Mouse (Mus musculus) cerebellum, adult 9-11 months (tissue): Measurements from ENCODE around the gene Sall4.
"Not testable (repeated sequence)": the region's sequence is repeated elsewhere in the genome, so short reads cannot be mapped to it uniquely, and the experiment has no call there.

ENCODE experiments used
- DNase-seq: peaks from one replicate; pipeline ENCODE4 v3.0.0; 2022

Sall4 gene

GRCm38 (mm10) chr2:168767582-168767981, at the start of gene Sall4:
TSS of gene Sall4 (minus strand) at chr2:168767943.
- DNase-seq, result no peak

DNA sequence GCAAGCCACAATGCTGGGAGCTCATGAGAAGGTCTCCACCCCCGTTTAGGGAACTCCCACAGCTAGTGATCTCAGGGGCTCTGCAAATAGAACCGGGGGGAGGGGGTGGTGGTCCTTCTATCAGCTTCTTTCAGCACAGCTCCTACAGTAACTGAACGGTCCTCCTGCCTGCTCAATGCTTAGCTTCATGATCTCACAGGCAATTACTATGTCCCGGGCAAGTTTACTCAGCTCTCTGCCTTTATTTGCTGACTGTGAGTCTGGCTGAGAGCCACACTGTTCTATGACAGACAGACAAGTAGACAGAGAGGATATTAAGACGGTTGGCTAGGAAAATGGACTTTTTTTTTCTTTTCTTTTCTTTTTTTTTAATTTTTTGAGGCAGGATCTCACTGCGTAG, 45.5 kb upstream of the Sall4 start:
- DNase-seq, result no peak

DNA sequence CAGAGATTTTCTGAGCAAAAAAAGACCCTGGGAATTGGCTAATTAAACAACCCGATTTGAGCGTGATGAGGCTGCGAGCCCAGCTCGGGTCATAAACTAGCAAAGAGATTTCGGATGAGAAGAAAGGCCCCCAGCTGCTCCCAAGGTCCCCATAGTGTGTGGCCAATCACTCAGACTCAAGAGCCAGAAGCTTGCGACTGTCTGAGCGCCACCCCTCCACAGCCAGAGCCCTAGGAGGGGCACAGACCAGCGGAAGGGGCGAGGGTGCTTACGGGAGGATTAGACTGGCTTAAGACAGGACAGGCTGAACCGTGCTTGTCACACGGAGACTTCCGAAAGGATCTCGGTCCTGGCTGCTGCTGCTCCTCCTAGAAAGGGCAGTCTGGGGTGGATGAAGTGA, 42.2 kb upstream of the Sall4 start:
- DNase-seq, result no peak

- DNase-seq, result no peak
Measured at GRCm38 (mm10) chr2:168807681-168808080, 39.9 kb upstream of the Sall4 start.

DNA sequence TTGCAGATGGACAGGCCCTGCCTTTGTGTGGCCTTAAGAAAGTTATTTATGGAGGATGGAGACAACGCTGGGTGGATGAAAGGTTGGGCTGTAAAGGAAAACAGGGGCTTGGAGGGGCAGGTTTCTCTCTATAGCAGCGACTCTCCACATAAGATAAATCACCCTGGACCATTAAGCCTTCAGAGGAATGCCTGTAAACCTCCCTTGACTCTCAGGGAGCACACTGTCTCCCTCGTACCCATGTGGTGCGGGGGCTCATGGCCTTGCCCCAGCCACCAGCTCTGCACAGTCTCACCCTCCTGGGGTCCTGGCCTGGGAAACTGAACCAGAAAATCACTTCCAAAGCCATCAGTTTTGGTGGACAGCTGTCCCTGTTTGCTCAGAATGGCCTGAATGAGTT, 36.1 kb upstream of the Sall4 start:
- DNase-seq, result no peak

DNA sequence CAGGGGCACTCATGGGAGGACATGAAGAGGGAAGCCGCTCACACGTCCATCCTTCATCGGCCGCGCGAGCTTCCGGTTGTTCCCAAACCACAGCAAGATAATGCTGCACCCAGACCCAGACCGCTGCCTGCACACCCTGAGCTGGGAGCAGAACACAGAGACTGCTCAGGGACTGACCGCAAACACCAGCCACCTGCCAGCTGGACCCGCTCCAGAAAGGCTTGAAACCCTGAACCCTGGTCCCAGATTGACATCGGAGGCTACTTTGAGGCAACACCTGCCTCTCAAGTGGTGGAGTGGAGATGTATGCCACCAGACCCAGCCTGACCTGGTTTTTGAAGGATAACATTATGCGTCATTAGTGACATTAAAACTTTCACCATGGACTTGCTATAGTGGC, 31.6 kb upstream of the Sall4 start:
- no peak for DNase-seq

- no peak for DNase-seq
Measured at GRCm38 (mm10) chr2:168798921-168799320, 31.2 kb upstream of the Sall4 start.

DNA sequence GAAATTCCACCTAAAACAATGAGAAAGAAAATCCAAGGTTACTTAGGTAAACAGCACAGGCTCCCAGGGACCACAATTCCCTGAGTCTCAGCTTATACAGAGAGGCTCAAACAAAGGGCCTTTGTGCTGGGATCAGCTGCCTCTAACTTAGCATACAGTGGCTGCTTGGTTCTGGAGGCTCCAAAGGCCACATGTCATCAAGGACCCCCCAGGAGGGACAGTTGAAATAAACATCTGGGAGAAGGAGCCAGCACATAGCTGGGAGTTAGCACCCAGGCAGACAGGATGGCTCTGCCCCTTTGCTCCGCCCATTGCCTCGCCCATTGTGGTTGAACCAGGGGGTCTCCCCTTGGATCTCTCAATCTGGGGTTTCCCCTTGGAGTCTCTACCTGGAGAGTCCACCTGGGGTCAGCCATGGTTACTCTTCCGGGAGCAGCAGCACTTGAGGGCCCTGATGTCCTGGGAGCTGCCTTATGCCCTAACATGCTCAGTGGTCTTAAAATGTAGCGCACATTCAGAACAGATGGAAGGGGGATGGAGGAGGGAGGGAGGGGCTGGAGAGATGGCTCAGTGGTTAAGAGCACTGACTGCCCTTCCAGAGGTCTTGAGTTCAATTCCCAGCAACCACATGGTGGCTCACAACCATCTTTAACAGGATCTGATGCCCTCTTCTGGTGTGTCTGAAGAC, 23.5 kb upstream of the Sall4 start:
- DNase-seq, result no peak

DNA sequence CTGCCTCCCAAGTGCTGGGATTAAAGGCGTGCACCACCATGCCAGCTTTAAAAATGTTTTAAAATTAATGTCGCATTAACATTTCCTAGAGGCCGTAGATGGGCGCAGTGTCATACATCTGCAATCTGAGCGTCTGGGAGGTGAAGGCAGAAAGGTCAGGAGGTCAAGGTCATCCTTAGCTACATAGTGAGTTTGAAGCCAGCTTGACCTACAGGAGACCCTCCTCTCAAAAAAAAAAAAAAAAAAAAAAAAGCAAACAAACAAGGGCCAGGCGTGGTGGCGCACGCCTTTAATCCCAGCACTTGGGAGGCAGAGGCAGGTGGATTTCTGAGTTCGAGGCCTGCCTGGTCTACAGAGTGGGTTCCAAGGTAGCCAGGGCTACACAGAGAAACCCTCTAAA, 18.4 kb upstream of the Sall4 start:
- no peak for DNase-seq

DNA sequence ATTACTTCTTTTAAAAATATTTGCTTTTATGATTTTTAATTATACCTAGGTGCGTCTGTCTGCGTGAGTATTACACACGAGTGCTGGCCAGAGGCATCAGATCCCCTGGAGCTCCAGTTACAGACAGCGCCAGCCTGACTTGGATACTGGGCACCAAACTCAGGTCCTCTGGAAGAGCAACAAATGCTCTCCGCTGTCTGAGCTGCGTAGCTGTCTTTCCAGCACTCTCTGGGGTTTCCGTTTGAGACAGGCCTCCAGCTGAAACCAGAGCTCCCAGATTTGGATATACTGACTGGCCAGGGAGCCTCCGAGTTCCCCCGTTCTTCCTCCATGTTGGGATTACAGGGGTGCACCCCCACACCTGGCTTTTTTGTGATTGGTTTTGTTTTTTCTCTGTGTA, 12.9 kb upstream of the Sall4 start:
- no peak for DNase-seq

DNA sequence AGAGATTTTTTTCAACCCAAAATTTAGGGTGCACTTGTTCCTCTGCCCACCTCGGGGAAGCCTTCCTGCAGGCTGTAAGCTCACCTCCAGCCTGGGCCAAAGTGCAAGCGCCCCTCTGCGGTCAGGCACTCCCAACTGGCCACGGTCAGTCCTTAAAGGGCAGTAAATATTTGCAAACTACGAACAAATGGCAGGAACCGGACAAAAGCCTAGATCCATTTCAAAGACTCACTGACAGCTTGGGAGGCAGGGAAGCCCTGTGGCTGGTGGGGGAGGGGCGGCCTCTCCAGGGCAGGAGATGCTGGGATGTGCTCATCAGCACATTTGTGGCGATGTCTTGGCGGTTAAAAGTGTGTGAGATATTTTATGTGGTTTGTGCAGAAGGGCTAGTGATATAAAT, 12.3 kb upstream of the Sall4 start:
- no peak for DNase-seq

DNA sequence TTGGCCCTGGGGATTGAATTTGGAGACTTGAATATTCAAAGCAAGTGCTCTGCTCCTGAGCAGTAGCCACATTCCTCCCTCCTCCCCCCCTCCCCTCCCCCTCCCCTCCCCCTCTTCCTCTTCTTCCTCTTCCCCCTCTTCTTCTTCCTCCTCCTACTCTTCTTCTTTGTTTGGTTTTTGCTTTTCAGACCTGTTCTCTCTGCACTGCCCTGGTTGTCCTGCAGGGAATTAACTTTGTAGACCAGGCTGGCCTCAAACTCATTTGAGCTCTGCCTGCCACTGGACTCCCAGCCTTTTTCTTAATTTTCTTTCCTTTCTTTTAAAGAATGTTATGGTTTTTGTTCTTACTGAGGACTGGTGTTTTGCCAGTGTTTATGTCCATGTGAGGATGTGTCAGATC, 9.7 kb upstream of the Sall4 start:
- DNase-seq, result no peak

- no peak for DNase-seq
Measured at GRCm38 (mm10) chr2:168776238-168776637, 8.5 kb upstream of the Sall4 start.

DNA sequence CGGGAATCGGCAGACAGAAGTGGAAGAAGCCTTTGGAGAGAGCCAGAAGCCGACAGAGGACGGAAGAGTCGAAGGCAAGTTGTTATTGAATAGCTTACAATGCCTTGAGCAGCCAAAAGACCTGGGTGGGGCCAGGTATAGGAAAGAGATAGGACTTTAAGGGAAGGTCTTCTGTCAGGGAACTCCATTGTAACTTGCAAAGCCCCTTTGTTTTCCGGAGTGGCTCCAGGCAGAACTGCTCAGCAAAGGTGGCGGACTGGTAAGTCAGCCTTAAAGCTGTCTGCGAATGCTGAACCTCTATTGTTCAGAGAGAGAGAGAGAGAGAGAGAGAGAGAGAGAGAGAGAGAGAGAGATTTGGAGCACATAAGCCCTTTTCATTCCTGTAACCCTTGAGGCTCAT, 1.5 kb upstream of the Sall4 start:
- no peak for DNase-seq

GRCm38 (mm10) chr2:168766538-168767361, 993 bp downstream of the Sall4 start:
- no peak for DNase-seq

GRCm38 (mm10) chr2:168765696-168766537, 1.8 kb downstream of the Sall4 start:
- DNase-seq, result no peak

GRCm38 (mm10) chr2:168765065-168765681, 2.6 kb downstream of the Sall4 start:
- no peak for DNase-seq

- DNase-seq, result no peak
Measured at GRCm38 (mm10) chr2:168764460-168764867, 3.3 kb downstream of the Sall4 start.

GRCm38 (mm10) chr2:168763785-168764184, 4.0 kb downstream of the Sall4 start:
- DNase-seq, result no peak

- no peak for DNase-seq
Measured at GRCm38 (mm10) chr2:168762411-168762815, 5.3 kb downstream of the Sall4 start.

DNA sequence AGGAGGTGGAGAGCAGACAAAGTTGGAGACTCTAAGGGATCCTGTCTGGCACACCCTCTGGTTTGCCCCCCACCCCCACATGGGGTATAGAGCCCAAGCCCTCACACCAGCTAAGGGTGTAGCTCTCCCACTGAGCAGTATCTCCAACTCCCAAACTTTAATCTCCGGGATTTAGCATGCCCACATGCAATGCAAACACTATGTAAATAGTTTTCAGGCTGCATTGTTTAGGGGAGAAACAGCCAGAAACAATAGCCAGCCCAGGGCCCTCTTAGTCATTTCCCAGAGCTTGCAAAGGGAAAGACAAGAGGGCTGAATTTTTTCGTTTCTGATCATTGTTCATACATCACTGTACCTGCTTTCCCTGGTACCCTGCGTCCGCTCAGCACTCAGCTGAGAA, 5.8 kb downstream of the Sall4 start:
- no peak for DNase-seq

DNA sequence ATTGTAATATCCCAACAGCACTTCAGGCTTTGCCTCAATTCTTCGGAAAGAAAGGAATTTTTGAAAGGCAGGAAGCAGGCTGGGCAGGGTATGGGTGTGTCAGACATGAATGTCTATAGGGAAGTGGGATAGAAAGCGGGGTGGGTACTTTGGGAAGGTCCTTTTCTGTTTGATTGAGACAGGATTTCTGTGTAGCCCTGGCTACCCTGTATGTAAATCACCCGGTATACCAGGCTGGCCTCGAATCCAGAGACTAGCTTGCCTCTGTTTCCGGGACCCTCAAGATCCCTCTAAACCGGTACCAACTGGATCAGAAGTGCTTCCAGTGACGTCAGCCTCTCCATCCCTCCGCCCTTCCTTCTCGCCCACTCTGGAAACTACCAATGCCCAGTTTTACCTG, 6.6 kb downstream of the Sall4 start:
- DNase-seq, result no peak

GRCm38 (mm10) chr2:168744406-168744805, 23.3 kb downstream of the Sall4 start:
- not testable (repeated sequence) for DNase-seq
